Mouse (Mus musculus): ENCODE measurements around the gene Zswim9. TPM values are rescaled to one million over a fixed set of nuclear protein-coding genes. Genes with fewer than 3 reads are reported as not detected.
A peak's percentile ranks its signal among the peaks of the same experiment; 100 is the strongest.
"Not testable (repeated sequence)": the region's sequence is repeated elsewhere in the genome, so short reads cannot be mapped to it uniquely, and the experiment has no call there.

Gene Zswim9
- 1.6 and 2.2 TPM in 2 replicates for polyA plus RNA-seq (2012; rRNA removed)

DNA sequence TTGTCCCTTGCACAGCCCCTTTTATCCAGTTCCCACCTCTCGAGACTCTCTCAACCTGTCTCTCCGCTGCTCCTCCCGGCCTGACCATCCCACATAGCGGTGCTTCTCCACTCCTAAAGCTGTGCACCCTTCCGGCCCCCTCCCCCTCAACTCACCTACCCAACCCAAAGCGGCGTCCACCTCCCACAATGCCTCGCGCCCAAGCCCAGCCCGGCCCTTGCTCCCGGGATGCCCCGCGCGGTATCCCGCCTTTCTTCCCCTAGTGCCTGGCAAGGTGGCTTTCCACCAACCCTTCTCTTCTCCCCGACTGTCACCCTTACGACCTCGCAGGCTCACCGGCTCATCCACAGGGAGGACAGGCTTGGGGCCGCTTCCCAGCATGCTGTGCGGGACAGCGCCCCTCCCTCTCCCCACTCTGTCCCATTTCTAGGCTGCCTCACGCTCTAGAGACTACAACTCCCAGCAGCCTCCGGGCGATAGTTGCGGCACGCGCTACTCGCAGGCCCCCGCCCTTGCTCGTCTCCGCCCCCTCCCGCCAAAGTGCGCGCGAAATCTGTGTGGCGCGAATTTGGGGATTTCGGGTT is at the start of gene Zswim9:
Gene Zswim9, minus strand, starts transcription at position 414 of the 584 bp plus-strand sequence.
- WGBS = under 1% methylated on average over 39 of the region's 39 CpGs
- peak; percentile 71 for DNase-seq (ENCODE audit: low read depth, low spot score)

DNA sequence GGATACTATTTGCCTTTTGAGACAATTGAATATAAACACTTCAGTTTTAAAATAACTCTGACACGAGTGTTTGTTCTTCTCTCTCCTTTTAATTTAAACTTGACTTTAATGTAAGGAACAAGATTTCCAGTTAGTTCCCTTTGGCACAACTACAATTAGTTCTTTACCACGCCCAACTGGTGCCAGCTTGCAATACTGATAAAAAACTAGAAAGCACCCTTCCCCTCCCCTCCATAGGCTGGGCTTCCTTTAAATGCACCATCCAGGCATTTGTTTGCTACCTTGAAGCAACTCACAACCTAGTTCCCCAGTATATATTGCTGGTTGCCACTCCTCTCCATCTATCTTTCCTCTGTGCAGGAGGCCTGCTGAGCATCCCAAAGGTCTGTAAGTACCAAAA is 45.8 kb upstream of the Zswim9 start, which contains the start of gene Pla2g4c:
Gene Pla2g4c, plus strand, starts transcription at position 340 of the 400 bp plus-strand sequence.
- WGBS = 24% methylated on average over 2 of the region's 2 CpGs
- no peak for DNase-seq (ENCODE audit: low read depth, low spot score)

DNA sequence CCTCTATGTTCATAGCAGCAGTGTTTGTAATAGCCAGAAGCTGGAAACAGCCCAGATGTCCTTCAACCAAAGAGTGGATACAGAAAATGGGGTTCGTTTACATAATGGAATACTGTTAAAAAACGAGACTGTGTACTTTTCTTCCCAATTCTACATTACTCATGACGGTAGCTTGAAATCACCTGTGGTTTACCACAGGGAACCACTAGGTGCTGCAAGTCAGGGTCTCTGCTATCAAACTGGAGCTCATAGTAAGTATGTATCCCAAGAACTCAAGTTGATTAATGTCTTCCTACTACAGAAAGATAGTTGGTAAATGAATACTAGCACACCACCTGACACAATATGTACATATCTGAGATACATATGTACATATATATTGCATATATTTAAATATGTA is 42.9 kb upstream of the Zswim9 start:
- 76% methylated on average over 3 of the region's 3 CpGs for WGBS
- DNase-seq (ENCODE audit: low read depth, low spot score) = no peak

DNA sequence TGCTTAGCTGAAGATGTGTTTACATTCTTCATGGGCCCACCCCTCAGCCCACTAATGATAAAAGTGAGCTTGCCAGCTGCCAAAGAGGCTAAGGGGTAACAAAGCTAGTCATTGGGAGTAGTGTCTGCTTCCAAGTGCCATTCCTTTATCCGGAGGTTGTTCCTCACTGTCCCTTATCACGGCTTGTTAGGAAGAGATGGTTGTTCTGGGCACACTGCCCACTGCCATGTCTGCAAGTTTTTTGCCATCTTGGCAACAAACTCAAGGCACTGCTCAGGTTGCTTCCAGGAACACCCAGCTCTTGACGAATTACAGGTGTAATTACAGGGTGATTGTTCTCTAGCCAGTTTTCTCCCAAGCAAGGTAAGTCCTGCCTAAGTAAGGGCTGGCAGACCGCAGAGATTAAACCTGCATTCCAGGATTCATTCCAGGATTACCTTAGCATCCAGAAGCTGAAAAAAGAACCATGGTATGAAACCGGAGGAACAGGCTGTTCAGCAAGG is 35.6 kb upstream of the Zswim9 start:
- 31% methylated on average over 5 of the region's 5 CpGs for WGBS
- peak; percentile 56 for DNase-seq (ENCODE audit: low read depth, low spot score)

DNA sequence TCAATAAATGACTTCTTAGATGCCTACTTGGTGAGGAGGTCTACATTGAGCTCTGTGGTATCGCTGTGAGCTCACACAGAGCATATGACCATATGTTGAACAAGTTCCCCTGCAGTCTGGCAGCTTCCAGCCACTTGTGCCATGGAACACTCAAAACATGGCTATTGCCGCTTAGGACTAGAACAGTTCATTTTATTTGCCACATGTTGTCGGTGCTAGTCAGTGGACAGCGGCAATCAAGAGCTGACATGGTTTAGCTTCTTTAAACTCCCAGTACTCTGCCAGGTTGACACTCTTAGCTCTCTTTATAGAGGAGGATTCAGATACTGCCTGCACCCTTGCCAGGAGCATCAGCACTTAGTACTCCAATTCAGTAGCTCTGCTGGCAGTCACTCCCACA is 32.9 kb upstream of the Zswim9 start:
- no peak for DNase-seq (ENCODE audit: low read depth, low spot score)
- WGBS = over 99% methylated on average over 4 of the region's 4 CpGs

DNA sequence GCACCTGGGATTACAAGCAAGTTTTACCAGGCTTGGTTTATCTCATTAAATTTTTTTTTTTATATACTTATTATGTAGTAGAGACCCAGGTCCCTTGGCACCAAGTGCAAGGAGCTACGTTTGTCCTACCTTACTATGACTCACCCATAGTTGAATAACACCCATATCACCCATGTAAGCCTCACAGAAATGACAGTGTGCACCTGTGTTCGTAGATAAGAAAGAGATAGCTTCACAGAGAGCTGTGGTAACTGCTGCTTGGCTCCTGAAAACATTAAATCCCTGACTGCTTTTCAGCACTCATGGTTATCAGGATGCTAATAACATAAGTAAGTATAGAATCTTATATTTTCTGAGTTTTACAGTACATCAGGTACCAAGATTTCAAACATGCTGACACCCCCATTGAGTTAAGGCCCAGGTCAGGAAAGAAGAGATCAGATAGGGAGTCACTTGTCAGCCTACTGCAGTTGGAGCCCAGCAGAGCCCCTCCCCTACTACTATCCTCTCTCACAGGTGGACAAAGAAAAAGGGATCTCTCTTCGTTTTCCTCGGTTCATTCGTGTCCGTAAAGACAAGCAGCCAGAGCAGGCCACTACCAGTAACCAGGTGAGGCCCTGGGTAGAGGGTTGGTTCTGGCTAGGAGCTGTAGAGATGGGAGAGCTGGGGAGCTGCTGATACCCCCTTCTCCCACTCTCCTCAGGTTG is 32.1 kb upstream of the Zswim9 start:
- no peak for DNase-seq (ENCODE audit: low read depth, low spot score)
- 83% methylated on average over 6 of the region's 6 CpGs for WGBS

DNA sequence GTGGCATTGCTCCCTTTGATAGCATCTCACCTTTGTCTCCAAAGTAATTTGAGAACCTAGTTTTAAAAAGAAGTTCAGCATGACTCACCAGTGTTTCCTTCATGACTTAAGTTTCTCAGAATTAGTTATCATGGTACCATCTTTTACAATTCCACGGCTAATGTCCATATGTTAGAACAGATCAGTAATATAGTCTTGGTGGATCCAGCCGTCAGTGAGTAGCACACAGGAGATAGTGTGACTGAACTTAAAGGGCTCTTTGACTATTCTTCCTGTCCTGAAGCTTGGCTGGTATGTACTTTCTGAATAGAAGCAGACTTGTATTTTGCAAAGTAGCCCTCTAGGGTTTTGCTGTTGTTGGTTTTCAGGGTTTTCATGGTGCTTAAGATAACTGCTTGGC is 30.9 kb upstream of the Zswim9 start:
- 93% methylated on average over 2 of the region's 2 CpGs for WGBS
- no peak for DNase-seq (ENCODE audit: low read depth, low spot score)

DNA sequence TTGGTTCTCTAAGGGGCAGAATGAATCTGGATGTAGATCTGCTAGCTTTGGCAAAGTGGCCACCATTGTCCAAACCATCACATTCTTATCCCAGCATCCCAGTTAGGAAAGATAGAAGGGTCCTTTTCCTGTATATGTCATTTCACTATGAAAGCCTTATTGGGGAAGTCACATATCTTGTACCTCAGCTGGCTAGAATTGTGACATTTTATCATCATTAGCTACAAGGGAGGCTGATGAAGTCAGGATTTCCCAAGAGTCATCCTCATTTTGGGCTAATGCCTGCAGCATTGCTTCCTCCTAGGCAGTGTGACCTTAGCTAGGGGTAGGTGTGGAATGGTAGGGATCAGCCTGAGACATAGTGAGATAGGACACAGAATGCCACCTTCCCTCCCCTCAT is 24.9 kb upstream of the Zswim9 start:
- DNase-seq (ENCODE audit: low read depth, low spot score) = no peak

DNA sequence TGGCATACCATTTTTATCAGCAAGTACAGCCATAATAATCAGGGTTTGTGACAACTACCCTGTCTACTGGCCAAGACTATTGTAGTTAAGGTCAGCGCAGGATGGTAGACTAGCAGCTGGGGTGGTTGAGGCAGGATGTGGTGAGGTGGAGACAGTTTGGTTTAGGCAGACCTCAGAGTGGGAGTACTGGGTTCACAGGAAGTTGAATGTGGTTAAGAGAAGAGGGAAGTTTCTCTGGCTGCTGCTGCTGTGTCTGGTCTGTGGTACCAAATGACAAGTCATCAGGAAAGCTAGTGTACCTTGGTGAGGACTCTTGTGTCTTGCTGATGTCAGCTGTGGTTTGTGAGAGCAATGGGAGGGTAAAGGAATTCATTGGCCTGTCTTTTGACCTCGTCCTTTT is 24.3 kb upstream of the Zswim9 start:
- DNase-seq (ENCODE audit: low read depth, low spot score) = no peak
- WGBS = 73% methylated on average over 2 of the region's 2 CpGs

DNA sequence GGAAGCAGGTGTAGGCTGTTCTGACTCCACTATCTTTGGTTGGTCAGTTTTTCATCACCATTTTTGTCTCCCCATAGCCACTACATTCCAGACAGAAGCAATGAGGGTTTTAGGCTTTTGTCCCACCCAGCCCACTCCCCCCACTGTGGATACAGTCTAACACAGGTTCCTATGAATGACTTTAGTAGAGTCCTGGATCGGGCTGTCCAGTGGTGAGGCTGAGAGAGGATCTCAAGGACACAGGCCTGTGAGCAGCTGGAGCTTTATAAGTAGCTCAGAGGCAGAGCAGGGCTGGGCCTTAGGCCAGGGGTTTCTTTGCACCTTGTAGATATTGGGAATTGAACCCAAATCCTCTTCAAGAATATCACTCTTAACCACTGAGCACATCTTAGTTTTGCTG is 23.1 kb upstream of the Zswim9 start:
- DNase-seq (ENCODE audit: low read depth, low spot score) = no peak
- WGBS = 86% methylated on average over 1 of the region's 1 CpGs

DNA sequence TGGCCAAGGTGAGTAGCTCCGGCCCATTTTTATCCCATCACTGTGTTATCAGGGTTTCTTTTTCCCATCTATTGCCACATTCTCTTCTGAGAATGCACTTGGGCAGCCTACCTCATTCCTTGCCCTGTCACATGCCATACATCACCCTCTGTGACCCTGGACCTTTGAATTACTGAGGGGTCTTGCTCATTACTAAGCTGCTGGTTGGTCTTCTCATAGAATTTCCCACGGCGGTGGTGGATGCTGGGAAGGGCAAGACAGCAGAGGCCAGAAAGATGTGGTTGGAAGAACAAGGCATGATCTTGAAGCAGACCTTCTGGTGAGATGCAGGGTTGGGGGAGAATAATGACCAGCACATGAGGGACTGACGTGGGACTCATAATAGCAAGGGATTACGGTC is 20.3 kb upstream of the Zswim9 start:
- 91% methylated on average over 5 of the region's 5 CpGs for WGBS
- DNase-seq (ENCODE audit: low read depth, low spot score) = no peak

DNA sequence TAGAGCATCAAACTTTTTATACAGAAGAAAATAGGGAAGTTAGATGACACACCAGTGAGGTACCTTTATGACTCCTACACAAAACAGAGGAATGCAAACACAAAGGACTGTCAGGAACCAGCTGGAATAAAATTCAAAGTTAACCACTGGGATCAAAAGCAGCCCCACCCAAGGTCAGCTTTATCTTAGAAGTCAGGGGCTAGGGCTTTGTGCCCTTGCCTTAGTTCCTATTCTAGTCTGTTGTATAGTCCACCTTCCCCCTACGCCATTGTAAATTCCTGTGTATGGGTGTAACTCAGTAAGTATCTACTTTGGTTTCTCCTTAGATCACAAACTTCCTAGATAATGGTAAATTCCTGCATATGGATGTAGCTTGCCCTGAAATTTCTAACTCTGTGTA is 19.1 kb upstream of the Zswim9 start:
- DNase-seq (ENCODE audit: low read depth, low spot score) = no peak
- 78% methylated on average over 1 of the region's 1 CpGs for WGBS

DNA sequence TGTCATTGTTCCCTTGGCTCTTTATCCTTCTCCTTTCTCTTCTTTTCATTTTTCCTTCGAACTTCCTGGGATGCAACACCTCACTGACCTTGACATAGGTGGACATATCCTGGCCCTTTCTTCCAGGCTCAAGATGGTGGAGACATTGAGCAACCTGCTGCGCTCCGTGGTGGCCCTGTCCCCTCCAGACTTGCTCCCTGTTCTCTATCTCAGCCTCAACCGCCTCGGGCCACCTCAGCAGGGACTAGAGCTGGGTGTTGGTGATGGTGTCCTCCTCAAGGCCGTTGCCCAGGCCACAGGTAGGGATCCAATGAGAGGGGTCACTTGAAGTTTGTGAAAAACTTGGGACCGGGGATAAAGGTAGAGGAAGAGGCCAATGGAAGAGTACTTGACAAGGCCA is 16.7 kb upstream of the Zswim9 start:
- DNase-seq (ENCODE audit: low read depth, low spot score) = no peak
- WGBS = 94% methylated on average over 7 of the region's 7 CpGs

DNA sequence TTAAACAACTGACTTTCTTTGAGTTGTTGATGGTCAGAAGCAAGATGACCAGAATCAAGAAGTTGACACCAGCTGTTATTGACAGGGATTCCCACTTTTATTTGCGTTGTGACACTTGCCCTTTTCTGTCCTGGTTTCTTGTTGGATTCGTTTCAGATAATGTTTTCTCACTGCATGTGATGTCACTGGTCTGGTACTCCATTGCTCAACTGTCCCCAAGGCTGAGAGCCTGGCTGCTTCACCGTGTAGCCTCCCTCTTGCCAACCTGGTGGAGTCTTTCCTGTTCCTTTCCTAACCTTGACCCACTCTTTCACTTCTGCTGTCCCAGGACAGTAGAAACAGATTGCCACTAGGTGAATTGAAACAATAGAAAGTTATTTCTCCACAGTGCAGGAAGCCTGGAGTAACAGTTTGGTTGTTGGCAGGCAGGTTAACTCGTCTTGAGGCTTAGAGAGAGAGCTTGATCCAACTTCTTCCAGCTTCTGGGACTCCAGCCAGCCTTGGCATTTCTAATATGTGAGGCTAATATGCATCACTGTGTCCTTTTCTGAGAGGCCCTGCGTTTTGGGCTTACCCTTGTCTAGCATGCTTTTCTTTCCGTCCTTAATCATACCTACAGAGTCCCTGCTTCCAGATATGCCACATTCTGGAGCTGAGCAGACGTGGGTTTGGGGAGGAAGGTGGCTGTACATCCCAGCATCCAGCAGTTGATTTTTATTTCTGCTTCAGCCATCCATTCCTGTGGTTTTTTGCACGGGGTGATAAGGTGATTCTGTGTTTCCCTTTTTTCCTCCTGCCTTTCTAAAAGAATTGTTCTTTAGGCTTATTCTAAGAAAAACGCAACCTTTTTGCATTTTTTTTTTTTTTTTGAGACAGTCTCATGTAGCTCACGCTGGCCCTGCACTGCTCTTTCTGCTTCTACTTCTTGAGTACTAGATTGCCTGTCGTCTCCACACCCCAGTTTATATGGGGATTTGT is 15.6 kb upstream of the Zswim9 start:
- WGBS = 83% methylated on average over 11 of the region's 11 CpGs
- no peak for DNase-seq (ENCODE audit: low read depth, low spot score)

DNA sequence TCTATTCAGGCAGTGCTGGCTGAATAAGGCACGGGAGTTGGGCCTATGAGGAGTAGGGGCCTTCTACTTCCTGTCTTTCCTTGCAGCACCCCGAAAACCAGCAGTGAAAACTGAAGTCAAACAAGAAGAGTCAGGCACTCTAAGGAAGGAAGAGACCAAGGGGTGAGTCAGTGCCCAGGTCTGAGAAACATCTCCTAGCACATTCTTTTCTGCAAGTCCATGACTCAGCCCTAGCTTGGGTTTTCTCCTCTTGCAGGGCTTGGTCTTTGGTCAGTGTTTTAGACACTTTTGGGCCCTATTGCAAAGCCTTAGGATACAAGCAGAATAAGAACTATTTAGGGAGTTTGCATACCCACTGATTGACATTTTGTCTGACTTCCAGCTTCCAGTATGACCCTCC is 12.8 kb upstream of the Zswim9 start:
- no peak for DNase-seq (ENCODE audit: low read depth, low spot score)
- 79% methylated on average over 2 of the region's 2 CpGs for WGBS

DNA sequence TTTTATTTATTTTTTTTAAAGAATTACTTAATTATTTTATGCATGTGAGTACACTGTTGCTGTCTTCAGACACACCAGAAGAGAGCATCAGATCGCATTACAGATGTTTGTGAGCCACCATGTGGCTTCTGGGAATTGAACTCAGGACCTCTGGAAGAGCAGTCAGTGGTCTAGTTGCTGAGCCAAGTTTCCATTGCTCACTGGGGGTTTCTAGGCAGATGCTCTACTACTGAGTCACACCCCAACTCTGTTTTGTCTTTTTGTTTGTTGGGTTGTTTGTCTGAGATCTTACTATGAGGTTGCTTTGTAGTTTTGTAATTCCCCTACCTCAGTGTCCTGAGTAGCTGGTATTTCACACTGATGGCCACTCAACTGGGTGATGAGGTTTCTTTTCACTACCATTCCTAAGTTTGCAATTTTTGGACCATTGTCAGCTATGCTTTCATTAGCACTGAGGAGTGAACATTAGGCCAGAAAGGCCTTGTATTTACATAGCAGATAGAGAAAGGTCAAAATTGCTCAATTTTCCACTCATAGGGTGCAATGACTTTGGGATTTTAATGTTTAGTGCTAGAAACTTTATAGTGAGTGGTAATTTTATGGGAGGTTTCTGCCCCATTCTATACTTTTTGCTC is 11.6 kb upstream of the Zswim9 start:
- WGBS = 79% methylated on average over 1 of the region's 1 CpGs
- no peak for DNase-seq (ENCODE audit: low read depth, low spot score)

DNA sequence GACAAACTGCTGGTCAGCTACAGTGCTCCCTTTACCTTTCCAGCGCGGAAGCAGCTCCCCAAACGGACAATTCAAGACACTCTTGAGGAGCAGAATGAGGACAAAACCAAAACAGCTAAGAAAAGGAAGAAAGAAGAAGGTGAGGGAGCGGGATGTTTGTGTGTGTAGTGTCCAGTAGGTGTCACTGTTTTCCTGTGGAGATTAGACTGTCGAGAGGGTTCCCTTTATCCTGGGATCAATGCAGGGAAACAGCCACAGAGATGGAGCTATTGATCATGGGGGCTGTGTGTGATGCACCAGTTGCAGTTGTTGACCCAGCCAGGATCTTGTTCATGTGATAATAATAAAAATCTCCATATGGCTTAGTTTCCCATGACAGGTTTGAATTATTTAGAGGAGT is 10.1 kb upstream of the Zswim9 start:
- WGBS = 45% methylated on average over 5 of the region's 5 CpGs
- no peak for DNase-seq (ENCODE audit: low read depth, low spot score)

DNA sequence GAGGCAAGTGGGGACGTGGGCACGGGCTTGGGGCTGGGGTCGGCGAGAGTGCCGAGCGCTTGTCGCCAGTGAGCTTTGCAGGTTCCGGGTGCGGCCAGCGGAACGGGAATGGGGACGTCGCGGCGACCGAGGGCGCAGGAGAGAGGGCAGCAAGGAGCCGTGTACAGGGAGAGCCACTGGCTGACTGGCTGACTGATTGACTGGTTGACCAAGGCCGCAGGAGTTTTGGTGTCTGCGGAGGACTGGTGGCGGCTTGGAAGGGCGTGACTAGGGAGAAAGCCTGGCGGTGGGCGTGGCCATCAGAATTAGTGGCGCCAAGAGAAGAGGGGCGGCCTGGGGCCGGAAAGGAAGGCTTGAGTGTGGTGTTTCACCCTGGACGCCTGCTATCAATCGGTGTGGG is 436 bp upstream of the Zswim9 start:
- 2% methylated on average over 18 of the region's 29 CpGs for WGBS

DNA sequence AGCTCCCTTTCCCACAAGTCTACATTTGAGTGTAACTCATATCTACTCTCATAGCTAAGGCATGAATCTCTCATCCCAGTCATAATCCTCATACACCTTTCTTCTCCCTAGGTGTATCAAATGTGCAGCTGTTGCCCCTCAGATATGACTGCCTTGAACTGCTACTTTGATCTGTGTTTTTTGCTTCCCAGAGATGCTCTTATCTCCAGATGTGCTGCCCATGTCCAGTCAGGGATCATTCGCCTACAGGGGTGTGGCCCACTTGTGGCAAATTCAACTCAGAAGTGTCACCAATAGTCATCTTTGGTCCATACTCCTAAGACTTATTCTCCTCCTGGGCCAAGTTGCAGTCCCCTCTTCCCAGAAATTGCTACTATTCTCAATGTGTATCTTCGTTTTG is 688 bp downstream of the Zswim9 start:
- WGBS = 5% methylated on average over 2 of the region's 2 CpGs
- no peak for DNase-seq (ENCODE audit: low read depth, low spot score)

More for the DNA sequence above, 436 bp upstream of the Zswim9 start:
- DNase-seq (ENCODE audit: low read depth, low spot score) = not testable (repeated sequence)

DNA sequence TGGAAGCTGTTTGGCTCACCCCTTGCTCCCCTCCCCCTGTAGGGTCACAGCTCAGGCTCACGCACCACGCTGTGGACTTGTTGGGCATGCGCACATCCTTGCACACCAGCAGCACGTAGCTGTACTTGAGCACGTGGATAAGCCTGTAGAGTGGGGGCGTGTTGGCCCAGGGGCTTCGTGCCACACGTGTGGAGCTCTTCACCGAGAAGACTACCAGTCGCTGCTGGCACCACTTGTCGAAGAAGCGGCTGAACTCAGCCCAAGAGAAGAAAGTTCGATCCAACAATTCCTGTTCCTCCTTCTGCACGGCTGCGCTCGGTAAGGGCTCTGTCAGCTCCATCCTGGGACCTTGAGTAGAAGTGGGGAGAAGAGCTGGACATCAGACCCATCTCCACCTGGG is 1.4 kb downstream of the Zswim9 start, which contains the start of gene Lig1:
Gene Lig1, plus strand, starts transcription at position 203 of the 400 bp plus-strand sequence.
- 97% methylated on average over 16 of the region's 16 CpGs for WGBS
- no peak for DNase-seq (ENCODE audit: low read depth, low spot score)

Measured in large intestine, adult 2 months (tissue).